ENCODE assay signal across 8 mouse cellular contexts in the genomic region with DNA sequence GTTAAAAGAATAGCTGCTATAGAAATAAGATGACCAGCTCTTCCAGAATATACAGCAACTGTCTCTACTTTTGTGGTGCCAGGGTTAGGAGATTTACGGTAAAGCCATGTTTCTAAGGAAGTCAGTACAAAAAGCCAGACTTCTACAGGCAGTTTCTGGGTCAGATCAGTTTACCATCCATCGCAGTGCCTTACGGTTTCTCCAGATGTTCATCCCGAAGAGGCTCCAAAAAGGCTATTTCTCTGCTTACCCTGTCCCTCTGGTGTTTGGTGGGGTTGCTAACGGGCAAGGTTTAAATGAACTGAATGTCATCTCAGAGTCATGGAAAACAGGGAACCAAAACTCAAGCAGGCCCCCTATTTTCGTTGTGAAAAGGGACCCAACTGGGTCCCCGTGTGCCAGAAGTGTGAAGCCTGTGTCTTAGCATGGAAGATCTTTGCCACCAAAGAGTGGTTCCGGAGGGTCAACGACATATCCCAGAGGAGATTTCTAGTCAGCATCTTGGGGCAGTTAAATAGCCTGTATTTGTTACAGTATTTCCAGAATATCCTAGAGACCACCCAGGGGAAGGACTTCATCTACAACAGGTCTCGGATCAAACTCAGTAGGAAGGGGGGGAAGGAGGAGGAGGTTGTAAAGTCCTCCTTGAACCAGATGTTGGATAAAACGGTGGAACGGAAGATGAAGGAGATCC. TPM values are rescaled to one million over a fixed set of nuclear protein-coding genes. Genes with fewer than 3 reads are reported as not detected.
A peak's percentile ranks its signal among the peaks of the same experiment; 100 is the strongest.
DNase-seq lines count a peak whose midpoint lies in the region; ATAC-seq lines count a peak whose summit lies in the region.

A gene (plus strand): TSS at position 109 of the 694 bp plus-strand sequence.

- no peaks in the 10 kb centered on the region for H3K9me3 ChIP-seq in heart, embryonic 15.5 days (replicated peaks)

- H3K27ac ChIP-seq in heart, embryonic 15.5 days: no peak within 1 kb of the TSS

- peak within 1 kb of the TSS; percentile 45 for H3K4me2 ChIP-seq in heart, embryonic 15.5 days

- no peak within 1 kb of the TSS for H3K9ac ChIP-seq in heart, embryonic 15.5 days

- H3K27me3 ChIP-seq in heart, embryonic 15.5 days: no peaks in the 10 kb centered on the region

- H3K4me1 ChIP-seq in heart, embryonic 15.5 days (replicated peaks): peaks cover 8% of the 10 kb centered on the region

- peak within 1 kb of the TSS; percentile 12; the same call in 1 of the 2 replicates for H3K4me3 ChIP-seq in heart, embryonic 15.5 days

- no peak for ATAC-seq in heart, embryonic 15.5 days (replicated peaks; ENCODE audit: insufficient number of reproducible peaks, insufficient read depth, low FRiP score, low read depth)
- peak; percentile 65 for ATAC-seq in megakaryocyte-erythroid progenitor cell, adult 5-6 weeks (replicated peaks; ENCODE audit: low FRiP score, low TSS enrichment, poor library complexity, severe bottlenecking)

- no peaks in the 10 kb centered on the region for H3K36me3 ChIP-seq in heart, embryonic 15.5 days

- WGBS in heart, embryonic 15.5 days: 36% methylated on average over 12 of the region's 12 CpGs

- DNase-seq in ovary, postnatal 14 days (ENCODE audit: low spot score): peak; percentile 13
- DNase-seq in ovary, postnatal 36 days (ENCODE audit: low spot score): no peak
- peak; percentile 82 for DNase-seq in embryo, embryonic 10 days (ENCODE audit: low spot score)
- peak; percentile 13 for DNase-seq in layer of hippocampus, adult 9-11 months
- DNase-seq in telencephalon, adult 2 months (ENCODE audit: low read depth, low spot score): peak; percentile 68
- no peak for DNase-seq in cerebellum, adult 8-10 months

RNA-seq across cellular contexts. Expression of the gene that starts here (rescaled TPM):
- polyA plus RNA-seq in heart, embryonic 15.5 days (2015; fragmentation: Nextera tagmentation; extraction: Ambion mirVana): 0.20 and 0.33 TPM in 2 replicates
- total RNA-seq in megakaryocyte-erythroid progenitor cell, adult 5-6 weeks (2014; fragmentation: Nextera tagmentation): 2.4 TPM in 1 of 2 replicates, not detected in the other
- 0.91 and 2.3 TPM in 2 replicates for total RNA-seq in megakaryocyte-erythroid progenitor cell, adult 5-6 weeks (2017)

Comparison
In these comparisons a context has a peak if more than half of its experiments do, and no peak if none do; other contexts are left out.
1. DNase-seq: peak in ovary, postnatal 14 days (single experiment), embryo, embryonic 10 days (single experiment), layer of hippocampus, adult 9-11 months (single experiment) and telencephalon, adult 2 months (single experiment); none in ovary, postnatal 36 days (single experiment) and cerebellum, adult 8-10 months (single experiment).